Mouse (Mus musculus): ENCODE data around the gene Enox1. TPM values are rescaled to one million over a fixed set of nuclear protein-coding genes. Genes with fewer than 3 reads are reported as not detected.

Enox1 gene
- polyA plus RNA-seq, 1 experiment = not detected

GRCm38 (mm10) chr14:77608182-77608839 is 451.7 kb downstream of the Enox1 start:
- TF ChIP-seq TAL1 (IDR thresholded peaks at IDR 0.05; ENCODE audit: low read length) = no peak
- TF ChIP-seq GATA1 (IDR thresholded peaks at IDR 0.05; ENCODE audit: low read length) = no peak
- peaks cover 5% of the 10 kb centered on the region; the same call in 1 of the 2 replicates for H3K9me3 ChIP-seq (ENCODE audit: control insufficient read depth, low read length)
- no peaks in the 10 kb centered on the region for H3K4me1 ChIP-seq (ENCODE audit: control insufficient read depth)
- H3K27me3 ChIP-seq (ENCODE audit: control insufficient read depth) = no peaks in the 10 kb centered on the region
- H3K4me3 ChIP-seq (replicated peaks) = no peak overlapping the region
- H3K36me3 ChIP-seq (ENCODE audit: control insufficient read depth) = no peaks in the 10 kb centered on the region

- H3K4me1 ChIP-seq (ENCODE audit: control insufficient read depth) = no peaks in the 10 kb centered on the region
- H3K27me3 ChIP-seq (ENCODE audit: control insufficient read depth) = no peaks in the 10 kb centered on the region
- H3K4me3 ChIP-seq (replicated peaks) = no peak overlapping the region
- peaks cover 19% of the 10 kb centered on the region for H3K9me3 ChIP-seq (ENCODE audit: control insufficient read depth, low read length)
- TF ChIP-seq TAL1 (IDR thresholded peaks at IDR 0.05; ENCODE audit: low read length) (no peak), GATA1 (IDR thresholded peaks at IDR 0.05; ENCODE audit: low read length) (no peak)
- H3K36me3 ChIP-seq (ENCODE audit: control insufficient read depth) = no peaks in the 10 kb centered on the region
Observed at GRCm38 (mm10) chr14:77615201-77615600, 458.6 kb downstream of the Enox1 start.

GRCm38 (mm10) chr14:77617250-77617649 is 460.7 kb downstream of the Enox1 start:
- Histone ChIP-seq H3K27me3 (ENCODE audit: control insufficient read depth) (no peaks in the 10 kb centered on the region), H3K4me3 (replicated peaks) (no peak overlapping the region)
- TF ChIP-seq GATA1 (IDR thresholded peaks at IDR 0.05; ENCODE audit: low read length) (no peak), TAL1 (IDR thresholded peaks at IDR 0.05; ENCODE audit: low read length) (no peak)

GRCm38 (mm10) chr14:77618131-77618805 is 461.7 kb downstream of the Enox1 start:
- Histone ChIP-seq H3K9me3 (ENCODE audit: control insufficient read depth, low read length) (peaks cover 19% of the 10 kb centered on the region), H3K4me1 (ENCODE audit: control insufficient read depth) (no peaks in the 10 kb centered on the region)

More at GRCm38 (mm10) chr14:77617250-77617649, 460.7 kb downstream of the Enox1 start:
- Histone ChIP-seq H3K4me1 (ENCODE audit: control insufficient read depth) (no peaks in the 10 kb centered on the region), H3K9me3 (ENCODE audit: control insufficient read depth, low read length) (peaks cover 19% of the 10 kb centered on the region), H3K36me3 (ENCODE audit: control insufficient read depth) (no peaks in the 10 kb centered on the region)

GRCm38 (mm10) chr14:77621473-77622264 is 465.1 kb downstream of the Enox1 start:
- Histone ChIP-seq H3K4me1 (ENCODE audit: control insufficient read depth) (no peaks in the 10 kb centered on the region), H3K27me3 (ENCODE audit: control insufficient read depth) (no peaks in the 10 kb centered on the region), H3K9me3 (ENCODE audit: control insufficient read depth, low read length) (peaks cover 25% of the 10 kb centered on the region), H3K36me3 (ENCODE audit: control insufficient read depth) (no peaks in the 10 kb centered on the region), H3K4me3 (replicated peaks) (no peak overlapping the region)
- TF ChIP-seq TAL1 (IDR thresholded peaks at IDR 0.05; ENCODE audit: low read length) = no peak

More at GRCm38 (mm10) chr14:77618131-77618805, 461.7 kb downstream of the Enox1 start:
- no peaks in the 10 kb centered on the region for H3K27me3 ChIP-seq (ENCODE audit: control insufficient read depth)
- no peak overlapping the region for H3K4me3 ChIP-seq (replicated peaks)
- no peaks in the 10 kb centered on the region for H3K36me3 ChIP-seq (ENCODE audit: control insufficient read depth)
- TF ChIP-seq GATA1 (IDR thresholded peaks at IDR 0.05; ENCODE audit: low read length) = no peak
- no peak for TF ChIP-seq TAL1 (IDR thresholded peaks at IDR 0.05; ENCODE audit: low read length)

- Histone ChIP-seq H3K36me3 (ENCODE audit: control insufficient read depth) (no peaks in the 10 kb centered on the region), H3K9me3 (ENCODE audit: control insufficient read depth, low read length) (peaks cover 7% of the 10 kb centered on the region), H3K4me1 (ENCODE audit: control insufficient read depth) (no peaks in the 10 kb centered on the region), H3K27me3 (ENCODE audit: control insufficient read depth) (no peaks in the 10 kb centered on the region), H3K4me3 (replicated peaks) (no peak overlapping the region)
- no peak for TF ChIP-seq GATA1 (IDR thresholded peaks at IDR 0.05; ENCODE audit: low read length)
- no peak for TF ChIP-seq TAL1 (IDR thresholded peaks at IDR 0.05; ENCODE audit: low read length)
Observed at GRCm38 (mm10) chr14:77626557-77627507, 470.3 kb downstream of the Enox1 start.

GRCm38 (mm10) chr14:77632466-77633171 is 476.1 kb downstream of the Enox1 start:
- Histone ChIP-seq H3K27me3 (ENCODE audit: control insufficient read depth) (no peaks in the 10 kb centered on the region), H3K36me3 (ENCODE audit: control insufficient read depth) (no peaks in the 10 kb centered on the region), H3K4me1 (ENCODE audit: control insufficient read depth) (no peaks in the 10 kb centered on the region), H3K4me3 (replicated peaks) (no peak overlapping the region), H3K9me3 (ENCODE audit: control insufficient read depth, low read length) (no peaks in the 10 kb centered on the region)
- TF ChIP-seq TAL1 (IDR thresholded peaks at IDR 0.05; ENCODE audit: low read length) (no peak), GATA1 (IDR thresholded peaks at IDR 0.05; ENCODE audit: low read length) (no peak)

GRCm38 (mm10) chr14:77633172-77633542 is 476.6 kb downstream of the Enox1 start:
- no peak for TF ChIP-seq GATA1 (IDR thresholded peaks at IDR 0.05; ENCODE audit: low read length)
- no peak for TF ChIP-seq TAL1 (IDR thresholded peaks at IDR 0.05; ENCODE audit: low read length)
- no peaks in the 10 kb centered on the region for H3K27me3 ChIP-seq (ENCODE audit: control insufficient read depth)
- no peaks in the 10 kb centered on the region for H3K9me3 ChIP-seq (ENCODE audit: control insufficient read depth, low read length)
- no peaks in the 10 kb centered on the region for H3K4me1 ChIP-seq (ENCODE audit: control insufficient read depth)
- H3K36me3 ChIP-seq (ENCODE audit: control insufficient read depth) = no peaks in the 10 kb centered on the region
- H3K4me3 ChIP-seq (replicated peaks) = no peak overlapping the region
